Mouse (Mus musculus): Measurements from ENCODE around the gene Rexo2. TPM values are rescaled to one million over a fixed set of nuclear protein-coding genes. Genes with fewer than 3 reads are reported as not detected.
"Not testable (repeated sequence)": the region's sequence is repeated elsewhere in the genome, so short reads cannot be mapped to it uniquely, and the experiment has no call there.

The Rexo2 gene
- 10 to 100 TPM; 56.4 TPM for total RNA-seq (2021)
- long read RNA-seq, experiment 1, transcript Rexo2-201 (7 exons, 1,077 nt), result major isoform, 68 of 78 reads
- long read RNA-seq, experiment 1, partial matches to known transcripts, result 0 of 78 reads
- long read RNA-seq, experiment 1, other reads (novel, unspliced or antisense), result 5 of 78 reads
- long read RNA-seq, experiment 2, transcript Rexo2-201 (7 exons, 1,077 nt), result major isoform, 63 of 71 reads
- long read RNA-seq, experiment 2, partial matches to known transcripts, result 0 of 71 reads
- long read RNA-seq, experiment 2, other reads (novel, unspliced or antisense), result 3 of 71 reads

DNA sequence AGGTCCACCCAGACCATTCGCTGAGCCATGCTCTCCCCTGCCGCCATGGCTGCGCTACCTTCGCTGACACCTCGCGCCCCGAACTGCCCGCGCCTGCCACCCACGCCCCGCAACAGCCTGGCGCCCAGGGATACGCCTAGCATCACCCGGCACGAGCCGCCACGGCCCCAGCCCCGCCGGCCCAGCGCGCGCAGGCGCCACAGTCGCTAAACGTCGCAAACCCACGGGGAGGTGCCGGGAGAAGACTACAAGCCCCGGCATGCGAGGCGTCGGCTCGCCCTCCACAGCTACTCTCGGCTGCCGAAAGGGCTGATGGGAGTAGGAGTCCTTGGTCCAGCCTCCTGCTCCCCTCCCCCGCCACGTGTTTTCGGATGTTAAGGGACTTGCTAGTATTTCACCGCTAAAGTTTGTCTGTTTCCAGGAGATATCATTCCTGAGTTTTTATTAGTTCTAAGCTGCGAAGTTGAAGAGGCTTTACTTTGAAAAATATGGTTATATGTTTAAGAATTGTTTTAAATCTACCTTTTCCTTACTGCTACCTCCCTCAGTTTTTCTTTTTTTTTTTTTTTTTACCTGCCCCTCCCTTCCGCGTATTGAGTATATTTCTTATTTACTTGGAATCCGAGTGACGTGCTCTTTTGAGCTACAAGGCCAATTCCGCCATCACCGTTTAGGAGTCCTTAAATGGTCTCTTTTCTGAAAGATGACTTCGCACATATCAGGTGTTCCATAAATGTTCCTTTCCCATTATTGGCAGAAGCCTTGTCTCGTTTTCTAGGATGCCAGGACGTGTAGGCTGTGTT lies at the start of gene Rexo2:
Rexo2 (minus strand) TSS at position 213 of the 803 bp plus-strand sequence.
- DNase-seq (ENCODE audit: low spot score in 2 of 2), result peak; percentile 84 to 94

GRCm38 (mm10) chr9:48526520-48526919 lies 46.1 kb upstream of the Rexo2 start:
- DNase-seq (ENCODE audit: low spot score in 2 of 2), result no peak

- DNase-seq (ENCODE audit: low spot score in 2 of 2), result no peak
Observed at GRCm38 (mm10) chr9:48525566-48525965, 45.1 kb upstream of the Rexo2 start.

- DNase-seq (ENCODE audit: low spot score in 2 of 2), result not testable (repeated sequence)
Observed at GRCm38 (mm10) chr9:48520405-48520804, 40.0 kb upstream of the Rexo2 start.

GRCm38 (mm10) chr9:48517372-48518130 lies 37.1 kb upstream of the Rexo2 start:
- DNase-seq (ENCODE audit: low spot score in 2 of 2), result no peak

DNA sequence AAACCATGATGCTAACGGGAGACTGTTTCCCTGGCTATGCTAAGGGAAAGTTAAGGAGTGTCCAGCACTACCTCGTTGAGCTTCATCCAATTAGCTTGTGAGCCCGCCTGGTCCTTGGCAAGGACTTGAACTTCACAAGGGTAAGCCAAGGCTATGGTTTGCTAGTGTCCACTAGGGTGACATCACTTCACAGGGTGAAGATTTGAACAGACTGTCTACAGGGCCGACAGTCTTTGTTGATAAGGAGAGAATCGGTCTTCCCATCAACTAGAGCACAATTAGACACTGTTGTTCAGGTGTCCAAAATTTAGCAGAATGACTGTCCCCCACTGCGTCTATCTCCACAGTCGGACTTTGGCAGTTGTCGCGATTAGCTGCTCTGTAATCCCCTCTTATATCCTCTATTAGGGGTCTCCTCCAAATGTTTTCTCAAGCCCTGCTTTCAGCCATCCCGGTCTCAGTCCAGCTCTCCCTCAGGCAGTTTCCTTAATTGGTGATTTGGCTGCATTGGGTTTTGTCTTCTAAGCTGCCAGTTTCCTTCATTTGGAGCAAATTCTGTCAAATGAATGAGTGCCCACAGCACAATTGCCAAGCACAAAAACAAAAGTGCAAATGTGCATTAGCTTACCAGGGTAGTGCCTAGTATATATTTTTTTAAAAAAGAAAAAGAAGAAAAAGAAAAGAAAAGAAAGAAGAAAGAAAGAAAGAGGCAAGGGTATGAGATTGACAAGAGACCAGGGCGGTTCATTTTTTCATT lies 36.4 kb upstream of the Rexo2 start:
- no peak for DNase-seq (ENCODE audit: low spot score in 2 of 2)

- no peak for DNase-seq (ENCODE audit: low spot score in 2 of 2)
Observed at GRCm38 (mm10) chr9:48515332-48515731, 34.9 kb upstream of the Rexo2 start.

- no peak for DNase-seq (ENCODE audit: low spot score in 2 of 2)
Observed at GRCm38 (mm10) chr9:48510134-48510533, 29.7 kb upstream of the Rexo2 start.

DNA sequence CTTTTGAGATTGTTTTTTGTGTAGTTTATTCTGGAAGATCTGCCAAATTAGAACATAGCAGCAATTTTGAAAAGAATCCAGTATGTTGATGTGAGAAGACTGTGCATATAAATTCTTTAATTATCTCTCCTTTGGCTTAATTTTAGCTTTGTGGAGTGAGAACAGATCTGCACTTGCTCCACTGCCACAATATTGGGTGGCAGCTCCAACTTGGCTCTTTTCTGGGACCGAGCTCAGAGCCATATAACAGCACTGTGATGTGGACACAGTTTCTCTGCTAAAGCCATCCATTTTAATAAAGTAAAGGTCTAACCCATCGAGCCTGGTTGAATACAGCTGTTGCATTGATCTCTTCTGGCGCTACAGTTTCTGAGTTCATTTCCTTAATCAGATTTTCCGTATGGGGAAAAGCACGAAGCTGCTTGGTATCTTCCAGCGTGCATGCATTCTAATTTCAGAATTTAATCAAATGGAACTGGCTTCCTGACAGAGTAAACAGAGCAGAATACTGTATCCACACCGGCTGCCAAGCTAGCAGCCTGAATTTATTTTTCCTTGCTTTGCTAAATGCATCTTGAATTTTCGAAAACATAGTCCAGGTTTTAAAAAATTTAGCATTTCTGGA lies 24.4 kb upstream of the Rexo2 start:
- no peak for DNase-seq (ENCODE audit: low spot score in 2 of 2)

- no peak for DNase-seq (ENCODE audit: low spot score in 2 of 2)
Observed at GRCm38 (mm10) chr9:48503001-48503400, 22.6 kb upstream of the Rexo2 start.

GRCm38 (mm10) chr9:48501192-48501591 lies 20.8 kb upstream of the Rexo2 start:
- no peak for DNase-seq (ENCODE audit: low spot score in 2 of 2)

DNA sequence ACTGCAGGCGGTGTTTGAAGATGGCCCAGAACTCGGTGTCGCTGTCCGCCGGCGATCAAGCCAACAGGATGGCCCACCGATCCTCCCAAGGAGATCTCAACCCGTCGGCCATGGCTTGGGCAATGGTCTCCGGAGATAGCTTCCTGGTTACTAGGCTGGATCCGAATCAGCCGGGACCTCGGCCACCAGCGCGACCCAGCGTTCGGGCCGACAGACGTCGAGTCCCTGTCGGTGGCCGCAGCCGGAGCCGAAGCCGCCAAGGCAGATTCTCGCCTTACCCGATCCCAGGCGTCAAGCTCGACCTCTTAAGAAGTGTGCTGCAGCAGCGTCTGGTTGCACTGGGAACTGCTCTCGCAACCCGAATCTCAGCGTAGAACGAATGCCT lies 15.1 kb upstream of the Rexo2 start:
- DNase-seq (ENCODE audit: low spot score in 2 of 2), result peak in 1 of 2 experiments; percentile 29

DNA sequence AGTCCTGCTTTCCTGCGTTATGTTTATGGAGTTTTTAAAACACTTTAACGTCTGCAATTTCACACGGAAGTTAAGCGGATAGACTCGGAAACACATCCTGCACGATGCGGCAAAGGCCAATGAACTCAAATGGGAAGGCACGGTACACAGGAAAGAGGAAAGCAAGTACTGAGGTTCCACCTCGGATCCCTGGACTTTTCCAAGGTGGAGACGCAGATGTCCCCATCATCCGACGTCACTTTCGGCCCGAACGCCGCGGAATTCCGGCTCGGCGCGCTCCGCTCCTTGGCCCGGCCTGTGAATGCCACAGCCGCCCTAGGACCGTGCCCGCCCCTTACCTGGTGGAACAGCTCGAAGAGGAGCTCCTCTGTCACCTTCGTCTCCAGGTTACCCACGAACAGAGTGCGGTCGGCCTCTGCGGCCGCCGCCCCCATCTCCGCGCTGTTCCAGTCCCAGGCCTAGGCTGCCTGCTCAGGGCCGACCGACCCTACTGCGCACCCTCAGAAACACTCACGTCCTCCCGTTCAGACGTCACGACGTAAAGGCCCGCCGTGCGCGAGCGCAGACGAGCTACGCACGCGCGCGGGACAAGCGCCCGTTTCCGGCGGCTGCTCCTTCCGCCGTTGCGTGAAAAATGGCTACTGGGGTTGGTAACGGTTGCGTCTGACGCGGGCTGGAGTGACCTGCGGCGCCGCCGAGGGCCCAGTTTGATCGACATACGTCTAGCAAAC lies 14.6 kb upstream of the Rexo2 start, which contains the start of the genes Rbm7 and Gm5617:
Rbm7 (minus strand) TSS at position 483 of the 731 bp plus-strand sequence.
Gm5617 (plus strand) TSS at position 626 of the 731 bp plus-strand sequence.
- DNase-seq (ENCODE audit: low spot score in 2 of 2), result peak; percentile 86 to 95

DNA sequence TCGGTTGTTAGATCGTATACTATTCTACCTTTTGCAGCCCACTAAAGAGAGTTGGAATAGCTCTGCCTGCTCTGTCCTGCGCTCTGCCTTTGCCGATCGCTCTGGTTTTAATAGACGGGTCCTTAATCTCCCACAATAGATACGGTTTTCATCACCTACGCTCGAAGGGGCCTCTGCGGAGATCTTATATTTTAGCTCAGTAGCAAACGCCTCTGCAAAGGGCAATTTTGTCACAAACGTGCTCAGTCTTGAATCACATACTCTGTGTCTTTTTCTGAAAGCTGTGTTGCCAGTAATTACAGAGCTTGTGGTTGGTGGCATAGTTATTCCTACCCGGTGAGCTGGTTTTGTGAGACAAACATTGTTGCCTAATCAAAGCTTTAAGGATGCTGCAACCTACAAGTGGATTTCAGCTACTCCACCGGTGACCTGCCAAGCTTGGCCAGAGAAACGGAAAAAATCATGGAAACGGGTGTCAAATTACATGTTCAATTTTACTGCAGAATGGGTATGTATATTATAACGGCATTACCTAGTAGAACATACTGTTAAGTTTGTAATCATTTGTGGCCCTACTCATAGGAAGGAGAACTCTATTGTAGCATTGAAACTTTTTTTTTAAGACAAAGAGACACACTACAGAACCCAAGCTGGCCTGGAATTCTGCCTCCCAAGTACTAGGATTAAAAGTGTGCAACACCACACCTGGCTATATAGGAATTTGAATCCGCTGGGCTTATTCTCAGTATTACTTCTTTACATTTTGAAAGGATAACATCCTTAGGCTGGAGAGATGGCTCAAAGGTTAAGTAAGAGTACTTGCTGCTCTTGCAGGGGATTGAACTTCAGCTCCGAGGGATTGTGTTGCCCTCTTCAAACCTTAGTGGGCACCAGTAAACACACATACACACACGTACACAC lies 1.1 kb upstream of the Rexo2 start:
- no peak for DNase-seq (ENCODE audit: low spot score in 2 of 2)

DNA sequence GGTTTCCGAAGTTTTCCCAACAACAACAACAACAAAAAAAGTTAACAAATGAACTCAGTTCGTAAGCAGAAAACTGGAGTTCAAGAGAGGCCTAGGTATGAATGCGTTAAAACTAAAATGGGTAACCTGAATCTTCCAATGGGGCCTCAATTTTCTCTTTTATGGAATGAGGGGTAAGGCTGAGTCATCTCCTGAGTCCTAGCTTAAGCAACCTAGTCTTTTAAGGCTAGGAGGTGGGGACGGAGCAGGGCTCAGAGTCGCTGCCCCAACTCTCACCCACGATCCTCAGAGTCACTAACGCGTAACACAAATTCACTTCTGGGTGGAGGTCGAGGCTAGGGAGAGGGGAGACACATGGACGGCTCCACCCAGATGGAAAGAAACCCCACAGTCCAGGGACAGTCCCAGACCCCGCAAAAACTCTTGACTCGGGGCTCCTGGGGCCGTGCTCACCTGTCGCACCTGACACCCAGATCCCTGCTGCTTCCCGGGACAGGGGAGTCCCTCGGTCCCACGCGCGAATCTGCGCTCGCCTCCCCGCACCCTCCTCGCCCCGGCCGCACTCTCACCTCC lies 499 bp downstream of the Rexo2 start:
- DNase-seq (ENCODE audit: low spot score in 2 of 2), result no peak

DNA sequence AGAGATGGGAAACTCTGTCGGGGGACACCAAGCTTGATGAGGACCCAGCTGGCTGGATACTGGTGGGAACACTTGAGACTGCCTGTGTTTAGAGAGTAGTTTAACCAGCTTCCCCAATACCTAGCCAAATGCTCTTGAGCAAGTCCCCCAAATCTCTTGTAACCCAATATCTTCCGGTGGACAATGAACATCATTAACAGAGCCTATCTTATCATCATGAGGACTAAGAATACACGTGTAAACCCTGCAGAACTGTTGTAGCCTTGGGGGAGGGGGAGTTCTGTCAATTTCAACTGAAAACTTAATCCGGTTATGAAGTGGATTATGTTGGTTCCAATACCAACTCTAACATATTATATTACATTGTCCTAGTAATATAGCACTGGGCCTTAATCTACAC lies 1.6 kb downstream of the Rexo2 start:
- DNase-seq (ENCODE audit: low spot score in 2 of 2), result no peak

DNA sequence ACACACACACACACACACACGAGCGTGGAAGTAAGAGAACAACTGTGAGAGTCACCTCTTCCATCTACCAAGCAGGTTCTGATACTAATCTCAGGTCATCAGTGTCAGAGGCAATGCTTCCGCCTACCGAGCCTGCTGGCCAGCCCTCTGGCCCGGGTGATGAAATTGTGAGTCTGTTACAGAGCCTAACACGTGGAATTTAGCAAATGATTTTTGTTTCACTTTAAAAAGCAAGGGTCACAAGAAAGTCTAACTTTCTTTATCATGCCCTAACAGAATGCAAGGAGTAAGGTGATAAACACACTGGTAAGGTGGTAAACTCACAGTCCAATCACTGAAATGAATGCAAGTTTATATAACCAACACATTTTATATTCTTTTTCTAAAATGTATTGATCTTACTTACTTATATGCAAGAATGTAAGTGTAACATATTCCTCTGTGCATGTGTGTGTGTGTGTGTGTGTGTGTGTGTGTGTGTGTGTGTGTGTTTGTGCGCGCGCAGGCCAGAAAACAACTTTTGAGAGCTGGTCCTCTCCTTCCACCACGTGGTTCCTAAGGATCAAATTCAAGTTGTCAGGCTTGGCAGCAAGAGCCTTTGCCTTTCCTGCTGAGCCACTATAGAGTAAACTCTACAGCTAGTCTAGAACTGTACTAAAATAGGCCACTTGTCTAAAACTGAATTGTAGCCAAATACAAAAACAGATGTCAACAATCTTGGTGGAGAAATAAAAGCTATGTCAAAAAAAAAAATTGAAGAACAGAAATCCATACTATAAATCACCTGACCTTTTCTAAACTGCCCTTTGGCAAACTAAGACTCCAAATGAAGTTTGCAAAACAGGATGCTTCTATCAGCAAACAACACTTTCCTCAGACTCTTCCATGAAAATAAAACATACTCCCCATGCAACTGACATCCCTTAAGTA lies 3.9 kb downstream of the Rexo2 start:
- DNase-seq (ENCODE audit: low spot score in 2 of 2), result no peak
